14 mouse cellular contexts compared by ENCODE assay signal in the genomic region with DNA sequence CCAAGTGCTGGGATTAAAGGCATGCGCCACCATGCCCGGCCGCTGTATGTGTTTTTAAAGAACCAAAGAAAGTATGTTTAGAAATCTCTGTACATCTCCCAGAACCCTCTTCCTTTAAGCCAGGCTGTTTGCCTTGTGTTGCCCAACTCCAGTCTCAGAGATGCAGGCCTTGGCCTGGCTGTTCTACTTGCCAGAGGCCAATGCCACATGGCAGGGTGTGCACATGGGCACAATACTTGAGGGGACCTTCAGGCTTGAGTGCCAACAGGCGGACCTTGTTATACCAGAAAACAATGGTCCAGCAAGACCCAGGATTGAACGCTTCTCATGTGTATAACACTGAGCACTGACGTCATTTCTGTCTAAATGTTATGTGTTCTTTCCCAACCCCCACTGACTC.
"Had no signal": no experiment of that assay in that cellular context is flagged by ENCODE, and none has a peak within 500 bp of the region (broad histone marks: within the 10 kb centered on the region; RNA-seq: fewer than 3 reads in every experiment).

No protein-coding gene starts in this region.

- H3K27ac ChIP-seq: limb, embryonic 13.5 days; midbrain, embryonic 12.5 days; neural tube, embryonic 13.5 days; stomach, embryonic 15.5 days had no signal

- ATAC-seq: midbrain, embryonic 16.5 days had no signal

- H3K9ac ChIP-seq: kidney, embryonic 15.5 days; limb, embryonic 13.5 days; lung, embryonic 14.5 days; midbrain, embryonic 12.5 days; neural tube, embryonic 13.5 days; stomach, embryonic 15.5 days had no signal

- H3K27me3 ChIP-seq: kidney, embryonic 15.5 days; neural tube, embryonic 13.5 days; stomach, embryonic 15.5 days had no signal

- H3K36me3 ChIP-seq: kidney, embryonic 15.5 days; limb, embryonic 13.5 days; midbrain, embryonic 12.5 days; neural tube, embryonic 13.5 days; stomach, embryonic 15.5 days had no signal

- H3K4me3 ChIP-seq: kidney, embryonic 15.5 days; limb, embryonic 13.5 days; midbrain, embryonic 12.5 days; neural tube, embryonic 13.5 days; stomach, embryonic 15.5 days had no signal

- H3K4me2 ChIP-seq: kidney, embryonic 15.5 days; limb, embryonic 13.5 days; liver, embryonic 11.5 days; lung, embryonic 14.5 days; midbrain, embryonic 12.5 days; neural tube, embryonic 13.5 days; stomach, embryonic 15.5 days had no signal

- DNase-seq: left cerebral cortex, postnatal 4 days; lung, embryonic 14.5 days; lung, postnatal 14 days; retina, postnatal 1 day; right cerebral cortex, postnatal 4 days; thymus, adult 2 months; thymus, postnatal 25 days had no signal

- H3K9me3 ChIP-seq: kidney, embryonic 15.5 days; limb, embryonic 13.5 days; midbrain, embryonic 12.5 days; neural tube, embryonic 13.5 days; stomach, embryonic 15.5 days had no signal
